Mouse (Mus musculus) urinary bladder, postnatal 4 days (tissue): ENCODE measurements around the gene Stard10.

ENCODE experiments used
- DNase-seq, 2 experiments: peaks; one replicate each; pipeline ENCODE4 v3.0.0; 2021 to 2022; ENCODE audit warnings: low spot score in 2 of 2

The Stard10 gene

DNA sequence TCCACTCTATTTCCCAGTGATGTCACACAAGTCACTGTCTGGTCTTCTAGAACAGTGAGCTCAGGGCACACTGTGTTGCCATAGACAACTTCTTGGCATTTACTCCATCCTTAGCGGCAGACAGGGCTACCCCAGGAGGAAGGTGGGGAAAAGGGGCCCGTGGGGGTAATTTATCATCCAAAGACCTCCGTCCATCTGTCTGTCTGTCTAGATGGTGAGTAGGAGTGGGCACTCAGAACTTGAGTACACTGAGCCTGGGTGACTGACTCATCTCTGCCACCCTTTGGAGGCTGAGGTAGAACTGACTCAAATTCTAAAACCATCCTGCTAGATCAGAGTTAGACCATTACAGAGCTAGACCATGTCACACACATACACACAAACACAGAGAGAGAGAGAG is at the start of gene Stard10:
Gene Stard10, plus strand, starts transcription at position 73 of the 400 bp plus-strand sequence.
- no peak for DNase-seq

DNA sequence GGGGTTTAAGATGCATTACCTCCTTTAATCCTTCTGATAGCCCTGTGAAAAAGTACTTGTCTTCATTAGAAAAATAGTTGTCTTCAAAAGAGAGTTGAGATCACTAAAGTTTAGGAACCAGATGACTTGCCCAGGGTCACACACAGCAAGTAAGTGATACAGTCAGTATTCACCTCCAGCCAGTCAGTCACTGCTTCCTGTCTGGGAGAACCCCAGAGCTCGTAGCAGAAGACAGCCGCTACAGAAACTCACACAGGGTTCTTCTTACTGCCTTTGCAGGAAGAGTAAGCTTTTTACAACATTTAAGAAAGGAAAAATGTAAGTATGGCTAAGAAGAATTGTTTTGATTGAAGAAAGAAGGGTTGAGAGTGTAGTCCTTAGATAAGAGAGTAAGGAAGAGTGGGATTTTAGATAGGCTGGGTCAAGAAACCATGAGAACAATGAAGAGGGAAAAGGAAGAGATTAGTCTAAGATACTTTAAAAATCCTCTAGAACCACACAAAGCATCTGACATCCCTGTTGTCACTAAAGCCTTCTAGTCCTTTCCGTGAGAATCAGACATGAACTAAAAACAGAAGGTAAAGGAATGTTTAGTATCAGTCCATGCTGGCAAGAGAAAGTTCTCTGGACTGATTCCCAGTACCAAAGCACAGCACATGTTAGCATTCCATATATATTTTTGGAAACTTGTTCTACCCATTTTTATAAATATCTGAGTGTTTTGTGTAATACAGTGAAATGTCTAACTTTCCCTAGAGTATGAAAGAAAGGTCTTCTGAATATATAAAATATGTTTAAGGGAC is 49.2 kb upstream of the Stard10 start:
- no peak for DNase-seq

DNA sequence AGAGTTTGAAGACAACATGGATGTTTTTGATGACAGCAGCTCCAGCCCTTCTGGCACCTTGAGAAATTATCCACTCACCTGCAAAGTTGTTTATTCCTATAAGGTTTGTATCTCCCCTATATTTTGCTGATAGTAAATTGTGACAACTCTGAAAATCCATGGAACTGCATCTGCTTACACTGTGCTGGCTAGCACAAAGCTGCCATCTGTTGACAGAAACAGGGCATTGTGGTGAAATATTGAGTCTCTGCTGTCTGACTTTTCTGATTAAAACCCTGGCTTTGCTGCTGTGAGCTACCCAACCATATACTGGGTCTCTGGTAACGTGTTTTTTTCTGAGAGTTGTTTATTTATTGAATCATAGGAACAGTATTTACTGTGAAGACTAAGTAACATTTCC is 45.3 kb upstream of the Stard10 start:
- DNase-seq: no peak

DNA sequence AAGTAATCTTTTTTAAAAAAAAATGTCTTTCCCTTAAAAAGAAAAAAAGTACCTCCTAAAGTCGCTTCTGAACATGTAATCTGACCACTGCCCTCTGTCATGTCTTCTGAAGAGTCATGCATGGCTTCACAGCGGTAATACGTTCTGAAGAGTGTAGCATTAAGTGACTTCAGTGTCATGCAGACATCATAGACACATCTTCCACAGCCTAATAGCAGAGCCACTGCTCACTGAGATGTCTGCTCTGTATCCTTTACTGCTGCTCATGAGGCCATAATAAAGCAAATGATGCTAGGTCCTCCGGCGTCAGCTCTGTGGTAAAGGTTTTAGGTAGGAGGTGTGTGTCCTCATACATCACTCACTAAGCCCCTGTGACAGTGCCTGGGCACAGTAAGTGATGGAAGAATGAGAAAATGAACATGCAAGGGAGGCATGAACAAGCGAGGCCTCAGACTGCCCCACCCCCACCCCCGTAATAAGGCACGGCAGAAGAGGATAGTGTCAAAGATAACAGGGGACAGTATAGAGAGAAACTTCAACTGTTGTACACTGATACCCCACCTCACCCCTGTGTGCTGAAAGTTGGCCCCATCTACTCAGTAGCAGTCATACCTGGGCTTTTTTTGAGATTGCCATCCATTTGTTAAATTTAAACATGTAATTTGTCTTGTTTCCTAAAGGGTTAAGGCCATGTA is 44.3 kb upstream of the Stard10 start:
- no peak for DNase-seq

DNA sequence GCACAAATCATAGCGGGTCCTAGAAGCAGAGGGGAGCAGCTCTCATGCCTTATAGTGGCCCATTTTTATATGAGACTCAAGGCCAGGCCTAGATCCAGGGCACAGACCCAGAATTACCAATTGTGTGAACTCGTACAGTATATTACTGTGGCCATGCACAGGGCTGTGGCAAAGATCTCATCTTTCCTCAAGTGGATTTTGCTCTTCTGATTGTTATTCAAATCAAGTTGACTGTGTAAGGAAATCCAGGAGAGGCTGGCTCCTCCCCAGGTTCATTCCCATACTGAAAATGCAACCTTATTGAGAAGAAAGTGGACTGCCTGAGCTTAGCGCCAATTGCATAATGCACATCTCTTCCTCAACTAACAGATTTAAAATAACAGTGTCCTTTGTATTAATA is 34.2 kb upstream of the Stard10 start:
- no peak for DNase-seq

DNA sequence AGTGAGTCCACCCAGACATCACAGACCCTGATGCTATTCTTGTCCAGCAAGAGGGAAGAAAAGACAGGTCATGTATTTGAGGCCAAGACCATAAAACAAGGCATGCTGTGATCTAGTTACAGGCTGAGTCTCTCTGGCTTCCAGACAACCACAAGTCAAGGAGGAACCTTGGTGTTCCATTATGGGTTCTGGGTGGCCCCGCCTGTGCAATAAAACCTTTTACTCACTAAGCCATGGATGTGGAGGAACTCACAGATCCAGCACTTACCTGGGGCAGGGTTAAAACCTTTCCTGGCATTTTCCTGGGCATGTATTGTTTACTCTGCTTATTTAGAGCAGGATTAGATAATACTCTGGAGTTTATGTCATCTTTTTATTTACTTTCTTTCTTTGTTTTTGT is 32.4 kb upstream of the Stard10 start:
- no peak for DNase-seq

DNA sequence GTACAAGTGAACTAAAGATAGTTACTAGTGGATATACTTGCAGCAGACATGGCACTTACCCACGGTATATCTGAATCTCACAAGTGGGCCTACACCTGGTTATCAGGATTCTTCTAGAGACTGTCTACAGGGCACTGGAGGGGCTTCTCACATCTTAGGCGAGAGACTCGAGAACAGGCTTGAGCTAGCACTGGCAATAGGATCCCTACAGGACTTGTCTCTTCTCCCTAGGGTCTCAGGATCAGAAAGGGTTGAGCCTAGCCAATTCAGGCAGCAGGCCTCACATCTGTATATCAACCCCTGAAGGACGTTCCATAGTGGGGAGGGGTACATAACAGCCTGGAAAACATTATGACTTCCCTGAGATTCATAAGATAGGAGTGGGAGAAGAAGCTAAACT is 30.0 kb upstream of the Stard10 start:
- no peak for DNase-seq

DNA sequence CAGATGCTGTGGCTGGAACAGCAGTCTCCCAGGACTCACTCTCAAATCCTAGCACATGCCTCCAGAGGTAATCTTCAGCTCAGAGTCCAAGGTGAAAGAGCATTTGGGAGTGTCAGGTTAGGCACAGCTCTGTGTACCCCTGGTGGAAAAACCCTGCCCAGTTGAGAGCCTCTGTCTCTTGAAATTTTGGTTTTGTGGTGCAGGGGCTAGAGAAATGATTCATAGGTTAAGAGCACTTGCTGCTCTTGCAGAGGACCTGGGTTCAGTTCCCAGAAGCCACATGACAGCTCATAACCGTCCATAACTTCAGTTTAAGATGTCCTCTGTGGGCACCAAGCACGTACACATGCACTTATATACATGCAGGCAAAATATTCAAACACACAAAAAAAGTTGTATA is 29.1 kb upstream of the Stard10 start:
- no peak for DNase-seq

DNA sequence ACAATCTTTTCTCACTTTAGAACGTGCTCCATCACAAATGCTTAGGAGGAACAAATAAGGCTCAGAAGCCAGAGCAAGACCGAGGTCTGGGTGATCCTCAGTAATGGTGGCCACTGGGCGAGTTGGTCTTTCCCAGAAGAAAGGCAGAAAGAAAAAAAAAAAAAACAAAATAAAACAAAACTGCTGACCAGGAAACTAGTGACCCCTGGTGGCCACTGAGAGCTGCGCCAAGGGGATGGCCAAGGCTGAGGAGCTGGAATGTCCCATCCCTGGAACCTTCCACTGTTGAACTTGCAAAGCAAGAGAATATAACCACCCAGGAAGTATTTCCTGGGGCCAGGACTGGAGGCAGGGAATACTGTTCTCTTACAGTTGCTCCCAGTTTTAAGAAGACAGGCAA is 28.4 kb upstream of the Stard10 start:
- peak in 1 of 2 experiments; percentile 58 for DNase-seq

DNA sequence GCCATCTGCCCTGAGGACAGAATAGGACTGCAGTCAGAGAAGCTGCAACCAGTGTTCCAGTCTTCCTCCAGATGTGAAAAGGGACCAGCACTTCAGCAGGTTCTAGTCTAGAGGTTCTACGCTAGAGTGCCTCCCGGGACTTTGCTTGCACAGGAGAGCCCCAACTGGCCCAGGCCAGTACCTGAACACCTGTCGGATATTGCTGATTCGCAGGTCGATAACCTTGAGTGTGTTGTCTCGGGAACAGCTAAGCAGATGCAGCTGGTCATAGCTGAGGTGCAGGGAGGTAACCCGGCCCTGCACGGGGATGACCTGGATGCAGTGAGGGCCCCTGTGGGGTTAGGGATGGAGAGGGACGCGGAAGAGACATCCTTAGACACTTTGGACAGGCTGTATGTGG is 26.5 kb upstream of the Stard10 start:
- DNase-seq: peak in 1 of 2 experiments; percentile 51

DNA sequence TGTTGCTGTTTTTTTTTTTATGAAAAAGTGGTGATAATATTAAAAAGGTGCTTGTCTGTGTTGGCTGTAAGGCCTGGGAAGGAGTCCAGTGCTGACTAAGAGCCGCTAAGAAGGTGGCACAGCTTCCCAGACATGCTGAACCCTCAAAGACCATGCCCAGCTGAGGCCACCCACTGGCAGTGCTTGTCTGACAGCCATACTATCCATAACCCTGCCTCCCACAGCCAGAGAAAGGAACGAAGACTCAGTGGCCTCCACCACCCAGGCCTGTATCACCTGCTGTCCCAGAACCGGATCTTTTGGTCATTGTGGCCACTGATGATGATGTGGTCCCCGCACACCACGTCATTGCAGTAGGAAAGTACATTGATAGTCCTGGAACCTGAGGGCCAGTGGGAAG is 25.7 kb upstream of the Stard10 start:
- no peak for DNase-seq

DNA sequence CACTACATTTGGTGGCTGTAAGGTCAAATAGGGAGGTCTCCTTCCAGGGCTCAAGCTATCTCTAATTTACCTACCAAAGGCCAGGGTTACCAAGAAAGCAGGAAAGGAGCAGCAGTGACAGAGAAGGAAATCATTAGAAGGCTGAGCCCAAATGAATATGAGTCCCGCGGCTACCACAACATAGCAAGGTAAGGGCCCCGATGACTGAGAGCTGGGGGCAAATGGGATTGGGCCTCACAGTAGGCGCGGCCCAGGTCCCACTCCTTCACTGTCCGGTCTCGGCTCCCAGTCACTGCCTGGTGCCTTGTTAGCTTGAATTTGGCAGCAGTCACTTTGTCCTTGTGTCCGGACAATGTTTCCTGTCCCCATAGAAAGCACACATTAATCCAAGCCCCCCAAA is 25.2 kb upstream of the Stard10 start:
- DNase-seq: no peak

DNA sequence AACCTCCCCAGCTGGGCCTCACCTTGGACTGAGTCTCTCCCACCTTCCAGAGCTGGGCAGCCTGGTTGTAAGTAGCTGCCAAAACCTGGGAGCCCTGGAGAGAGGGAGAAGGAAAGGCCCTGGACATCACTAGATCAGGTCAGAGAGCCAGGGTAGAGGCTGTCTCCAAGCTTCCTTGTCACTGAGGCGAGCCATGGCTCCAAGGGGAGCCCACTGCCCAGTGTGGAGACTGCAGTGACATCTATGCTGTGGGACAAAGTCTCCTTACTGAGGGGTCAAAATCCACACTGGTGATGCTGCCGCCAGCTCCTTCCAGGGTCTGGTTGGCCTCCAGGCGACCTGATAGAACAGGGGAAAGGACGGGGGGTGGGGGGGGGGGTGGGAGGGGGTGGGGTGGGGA is 24.8 kb upstream of the Stard10 start:
- no peak for DNase-seq

DNA sequence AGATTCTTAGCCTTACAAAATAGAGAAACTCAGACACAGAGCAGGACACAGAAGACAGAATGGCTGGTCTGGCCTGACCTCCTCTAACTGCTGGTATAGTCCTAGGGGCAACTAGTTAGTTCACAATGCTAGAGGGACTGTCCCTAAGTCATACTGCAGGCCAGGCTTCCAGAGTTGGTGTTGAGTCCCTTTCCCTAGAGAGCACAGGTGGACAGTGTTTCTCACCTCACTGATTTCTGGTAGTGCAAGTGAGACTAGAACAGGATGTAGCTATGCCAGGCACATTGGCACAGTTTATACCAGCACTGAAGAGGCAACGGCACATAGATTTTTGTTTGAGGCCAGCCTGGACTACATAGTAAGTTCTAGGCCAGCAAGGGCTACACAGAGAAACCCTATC is 24.2 kb upstream of the Stard10 start:
- DNase-seq: no peak

DNA sequence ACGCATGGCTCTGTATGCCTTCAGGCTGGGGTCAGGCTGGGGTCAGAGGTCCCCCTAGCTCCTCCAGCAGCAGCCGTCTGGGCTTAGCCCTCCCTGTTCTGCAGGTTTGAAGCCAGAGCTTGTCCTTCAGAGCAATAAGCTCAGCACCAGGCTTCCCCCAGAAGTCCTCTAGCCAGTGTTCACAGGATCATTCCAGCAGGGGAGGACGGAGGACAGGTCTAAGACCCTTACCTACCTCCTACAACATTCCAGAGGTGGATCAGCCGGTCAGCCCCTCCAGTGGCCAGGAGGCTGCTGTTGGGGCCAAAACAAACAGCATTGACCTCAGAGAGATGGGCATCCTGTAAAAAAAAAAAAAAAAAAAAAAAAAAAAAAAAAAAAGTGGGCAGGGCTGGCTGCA is 23.7 kb upstream of the Stard10 start:
- no peak for DNase-seq

DNA sequence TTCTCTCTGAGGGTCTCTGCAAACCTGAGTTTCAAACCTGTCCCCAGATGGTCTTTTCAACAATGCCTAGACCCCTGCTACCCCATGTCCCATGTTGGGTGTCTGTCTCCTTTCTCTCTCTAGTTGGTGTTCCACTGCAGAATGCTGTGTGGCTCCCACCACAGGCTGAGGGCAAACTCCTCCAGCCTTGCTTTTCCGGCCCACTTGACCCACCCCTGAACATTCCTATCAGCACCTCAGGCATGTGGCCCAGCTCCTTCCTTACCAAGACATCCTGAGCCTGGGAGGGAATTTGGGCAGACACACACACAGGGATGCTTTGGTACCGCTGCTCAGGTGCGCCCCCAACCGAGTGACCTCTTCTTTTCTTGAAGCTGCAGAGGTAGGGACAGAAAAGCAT is 23.3 kb upstream of the Stard10 start:
- DNase-seq: no peak

DNA sequence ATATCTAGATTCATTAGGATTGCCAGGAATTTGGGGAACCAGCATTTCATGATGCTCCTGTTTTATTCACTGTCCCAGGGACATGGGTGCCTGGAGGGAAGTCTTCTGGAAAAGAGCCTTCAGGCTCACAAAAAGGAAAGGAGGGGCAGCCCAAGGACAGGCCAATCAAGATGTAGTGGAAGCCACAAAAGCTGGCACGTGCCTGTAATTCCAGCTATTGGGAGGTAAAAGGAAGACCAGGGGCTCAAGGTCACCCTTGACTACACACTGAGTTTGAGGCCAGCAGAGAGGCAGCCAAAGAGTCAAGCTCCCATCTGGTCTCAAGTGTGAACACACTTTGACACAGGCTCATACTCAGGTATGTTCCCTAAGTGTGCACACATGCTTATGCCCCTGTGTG is 21.4 kb upstream of the Stard10 start:
- DNase-seq: no peak

DNA sequence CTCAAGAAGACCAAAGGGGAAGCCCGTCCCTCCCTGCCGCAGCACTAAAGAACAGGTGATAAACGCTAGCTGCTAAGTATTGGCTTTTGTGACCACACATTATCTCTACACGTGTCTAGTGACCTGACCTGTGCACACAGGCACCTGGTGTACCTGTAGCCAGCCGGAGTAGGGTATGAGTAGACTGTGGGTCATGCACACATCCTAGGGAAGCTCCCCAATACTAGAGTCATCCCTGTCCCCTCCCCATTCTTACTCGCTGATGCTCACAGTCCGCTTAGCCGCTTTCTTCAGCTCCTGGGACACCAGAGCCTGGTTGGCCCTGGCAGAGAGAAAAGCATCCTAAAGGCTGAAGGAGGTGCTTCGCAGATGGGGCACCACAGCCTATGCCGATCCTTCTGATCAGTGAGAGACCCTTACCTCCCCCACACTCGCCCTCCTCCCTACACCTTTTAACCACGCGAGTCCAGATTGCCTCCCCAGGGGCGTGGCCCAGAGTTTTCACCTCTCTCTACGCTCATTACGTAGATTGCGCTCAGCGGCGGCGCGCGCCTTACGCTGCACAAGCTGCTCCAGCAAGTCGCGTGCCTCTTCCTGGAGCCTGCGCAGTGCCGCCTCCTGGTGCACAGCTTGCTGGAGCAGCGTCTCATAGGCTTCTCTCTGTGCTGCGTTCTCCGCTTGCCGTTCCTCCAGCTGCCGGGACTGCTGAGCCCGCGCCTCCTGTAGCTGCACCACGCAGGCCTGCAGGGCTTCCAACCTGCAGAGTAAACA is 20.4 kb upstream of the Stard10 start:
- DNase-seq: peak; percentile 72 to 82

DNA sequence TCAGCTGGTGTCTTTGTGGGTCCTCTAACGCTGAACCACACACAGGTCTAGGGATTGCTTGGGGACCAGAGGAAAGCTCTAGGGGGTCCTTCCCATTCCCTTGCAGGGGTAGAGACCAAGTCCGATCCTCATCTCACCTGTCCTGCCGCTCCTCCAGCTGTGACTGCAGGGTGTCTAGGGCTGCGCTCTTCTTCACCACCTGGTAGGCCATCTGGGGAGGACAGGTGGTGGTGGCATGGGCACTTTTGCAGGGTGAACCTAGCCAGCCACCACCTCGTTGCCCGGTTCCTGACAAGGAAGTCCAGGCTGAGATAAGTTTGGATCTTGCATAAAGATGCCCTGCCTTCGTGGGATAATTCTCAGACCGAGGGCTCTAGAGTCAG is 19.9 kb upstream of the Stard10 start:
- DNase-seq: no peak

DNA sequence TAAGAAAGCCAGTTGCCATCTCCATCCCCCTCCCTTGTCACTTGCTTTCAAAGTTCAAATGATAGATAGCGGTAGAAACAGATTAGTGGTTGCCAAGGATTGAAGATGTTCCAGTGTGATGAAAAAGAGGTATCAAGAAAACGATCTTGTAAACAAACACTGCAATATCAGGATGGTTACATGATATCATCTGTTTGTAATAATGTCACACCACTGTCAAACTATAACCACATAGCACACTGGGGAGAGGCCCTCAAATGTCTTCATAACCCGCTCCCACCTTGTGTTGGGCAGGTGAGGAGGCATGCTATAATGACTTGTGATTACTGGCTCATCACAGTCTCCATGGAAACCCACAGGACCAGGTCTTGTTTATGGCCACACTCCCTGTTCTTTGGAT is 18.5 kb upstream of the Stard10 start:
- DNase-seq: no peak

DNA sequence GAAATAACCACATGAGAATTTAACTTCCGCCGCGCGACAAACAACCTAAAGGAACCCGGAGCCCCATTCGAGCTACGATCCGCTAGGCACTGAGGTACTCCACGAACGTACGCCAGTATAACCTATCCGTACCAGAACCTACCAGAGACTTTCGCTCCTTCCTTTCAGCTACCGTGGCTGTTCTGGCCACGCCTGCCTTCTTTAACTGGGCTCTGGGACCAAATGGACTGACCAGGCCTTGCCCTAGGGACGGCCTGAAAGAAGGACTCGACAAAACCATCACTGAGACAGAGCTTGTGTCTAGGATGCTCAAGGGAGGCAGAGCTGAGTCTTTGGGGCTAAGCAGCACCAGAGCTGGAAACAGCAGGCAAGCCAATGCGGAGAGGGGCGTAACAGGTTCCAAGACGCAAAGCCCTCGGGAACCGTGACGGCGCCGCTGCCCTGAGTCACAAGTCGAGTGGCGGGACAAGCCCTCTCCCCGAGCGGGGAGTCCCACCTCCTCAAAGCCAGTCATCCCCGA is 15.5 kb upstream of the Stard10 start:
- DNase-seq: no peak

DNA sequence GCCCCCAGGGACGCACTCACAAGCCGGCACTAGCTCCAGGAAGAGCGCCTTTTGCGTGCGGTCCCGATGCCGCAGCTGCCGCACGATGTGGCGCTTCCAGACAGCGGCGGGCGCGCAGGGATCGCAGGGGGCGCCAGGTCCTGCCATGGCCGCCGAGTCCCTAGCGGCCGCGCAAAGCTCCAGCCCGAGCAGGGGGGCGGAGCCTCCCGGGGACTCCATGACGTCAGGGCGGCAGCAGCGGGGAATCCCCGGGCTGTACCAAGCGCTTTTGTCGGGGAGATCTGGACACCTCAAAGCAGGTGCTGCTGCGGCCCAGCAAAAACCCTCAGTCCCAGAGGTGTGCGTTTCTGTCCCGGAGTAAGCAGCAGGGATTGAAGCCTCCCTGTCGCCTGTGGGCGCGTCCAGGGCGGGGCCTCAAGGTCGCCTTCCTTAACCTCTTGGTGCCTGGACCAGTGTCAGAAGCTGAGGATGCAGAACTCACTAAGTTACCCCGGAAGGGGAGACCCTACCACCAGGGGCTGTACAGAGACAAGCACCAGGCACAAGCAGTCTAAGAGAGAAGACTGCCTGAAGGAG is 14.9 kb upstream of the Stard10 start, which contains the start of gene Atg16l2:
Gene Atg16l2, minus strand, starts transcription at position 371 of the 576 bp plus-strand sequence.
- peak; percentile 89 to 91 for DNase-seq
